Mouse (Mus musculus) stomach, embryonic 15.5 days (tissue): Measurements from ENCODE around the gene Rc3h1. TPM values are rescaled to one million over a fixed set of nuclear protein-coding genes. Genes with fewer than 3 reads are reported as not detected.

ENCODE experiments used
- ATAC-seq: fragments of 200-750 bp; cut with Nextera tagmentation; 2 replicates; pipeline ENCODE4 v1.8.0; 2017; ENCODE audit warnings: low read depth, moderate number of reproducible peaks, moderate TSS enrichment; ENCODE audit not compliant: insufficient read depth, low FRiP score
- H3K27ac ChIP-seq: fragments of 300-500 bp; sonication (generic); 2 replicates; pipeline ENCODE4 v1.5.1; 2015; ENCODE audit warnings: mild to moderate bottlenecking, inconsistent platforms
- H3K27me3 ChIP-seq: fragments of 300-500 bp; sonication (generic); replicated peaks from 2 replicates; pipeline ENCODE4 v1.6.1; 2015; ENCODE audit warnings: inconsistent platforms
- H3K36me3 ChIP-seq: fragments of 300-500 bp; sonication (generic); 2 replicates; pipeline ENCODE4 v1.6.1; 2015; ENCODE audit warnings: inconsistent platforms
- H3K4me1 ChIP-seq: fragments of 300-500 bp; sonication (generic); 2 replicates; pipeline ENCODE4 v1.6.1; 2015; ENCODE audit warnings: inconsistent platforms
- H3K4me2 ChIP-seq: fragments of 300-500 bp; sonication (generic); 2 replicates; pipeline ENCODE4 v1.6.1; 2015; ENCODE audit warnings: mild to moderate bottlenecking, inconsistent platforms
- H3K4me3 ChIP-seq: fragments of 300-500 bp; sonication (generic); replicated peaks from 2 replicates; pipeline ENCODE4 v1.5.1; 2015; ENCODE audit warnings: inconsistent platforms
- H3K9ac ChIP-seq: fragments of 300-500 bp; sonication (generic); 2 replicates; pipeline ENCODE4 v1.6.1; 2015; ENCODE audit warnings: inconsistent platforms
- H3K9me3 ChIP-seq: fragments of 300-500 bp; sonication (generic); 2 replicates; pipeline ENCODE4 v1.6.1; 2016; ENCODE audit warnings: inconsistent platforms
- WGBS: fragments of 180-500 bp; shearing (Covaris S2); methylation state at CpG from one replicate; pipeline ENCODE4 v1.1.7; 2015; 5-methylcytosine and 5-hydroxymethylcytosine counted together
- polyA plus RNA-seq: library from polyadenylated mRNA; unstranded; fragments of >200 nt; fragmentation: Nextera tagmentation; extraction: Ambion mirVana; gene quantifications from 2 replicates; pipeline ENCODE4 v1.2.1, GENCODE M21; 2015

The Rc3h1 gene
- polyA plus RNA-seq, 1 experiment from 2014 or later = 8.6 TPM

- Histone ChIP-seq H3K4me2 (no peak overlapping the region), H3K4me3 (no peak overlapping the region), H3K36me3 (0 out of 2 replicates have a peak, but pooled peaks cover 3% of the 10 kb centered on the region), H3K27ac (no peak overlapping the region), H3K9ac (no peak overlapping the region), H3K4me1 (no peaks in the 10 kb centered on the region), H3K27me3 (no peaks in the 10 kb centered on the region), H3K9me3 (no peaks in the 10 kb centered on the region)
- 69% methylated on average over 3 of the region's 3 CpGs for WGBS
- no peak for ATAC-seq
Observed at GRCm38 (mm10) chr1:161005526-161005925, 99.3 kb downstream of the Rc3h1 start.

DNA sequence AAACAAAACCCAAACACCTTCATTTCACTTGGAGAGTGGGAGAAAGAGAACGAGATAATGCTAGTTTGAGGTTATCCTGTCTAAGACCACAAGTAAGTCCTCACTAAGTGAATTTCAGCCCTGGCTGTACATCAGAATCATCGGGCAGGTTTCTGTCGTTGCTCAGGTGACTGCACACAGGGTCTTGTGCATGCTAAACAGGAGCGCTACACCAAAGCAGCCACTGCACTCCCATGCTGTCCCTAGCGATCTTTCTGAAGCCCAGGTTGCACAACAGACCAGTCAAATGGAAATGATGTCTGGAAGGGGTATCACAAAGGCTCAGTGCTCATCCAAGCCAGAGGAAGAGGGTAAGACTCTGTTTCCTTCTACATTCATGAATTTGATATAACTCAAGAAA, 100.3 kb downstream of the Rc3h1 start:
- Histone ChIP-seq H3K9me3 (no peaks in the 10 kb centered on the region), H3K4me1 (no peaks in the 10 kb centered on the region), H3K36me3 (0 out of 2 replicates have a peak, but pooled peaks cover 3% of the 10 kb centered on the region), H3K4me2 (no peak overlapping the region), H3K27me3 (no peaks in the 10 kb centered on the region), H3K9ac (no peak overlapping the region), H3K27ac (no peak overlapping the region), H3K4me3 (no peak overlapping the region)
- WGBS = 88% methylated on average over 5 of the region's 5 CpGs
- no peak for ATAC-seq

DNA sequence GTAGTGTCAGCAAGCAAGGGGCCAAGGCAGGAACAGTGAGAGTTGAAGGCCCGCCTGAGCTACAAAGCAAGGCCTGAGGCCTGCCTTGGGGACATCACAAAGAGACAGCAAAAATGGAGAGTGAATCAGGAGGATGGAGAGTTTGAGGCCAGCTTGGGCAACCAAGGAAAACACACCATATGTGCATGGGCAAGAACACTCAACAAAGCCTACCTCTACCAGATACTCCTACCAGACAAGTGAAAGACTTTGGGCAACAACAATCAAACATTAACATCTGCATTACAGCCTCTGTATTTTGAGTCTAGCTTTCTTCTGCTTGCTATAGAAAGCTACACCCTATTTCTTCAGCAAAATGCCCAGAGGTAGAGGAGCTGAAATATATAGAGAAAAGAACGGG, 101.8 kb downstream of the Rc3h1 start:
- Histone ChIP-seq H3K27me3 (no peaks in the 10 kb centered on the region), H3K4me1 (no peaks in the 10 kb centered on the region), H3K4me3 (no peak overlapping the region), H3K9me3 (no peaks in the 10 kb centered on the region), H3K4me2 (no peak overlapping the region), H3K9ac (no peak overlapping the region), H3K27ac (no peak overlapping the region), H3K36me3 (peaks cover 6% of the 10 kb centered on the region; the same call in 1 of the 2 replicates)
- WGBS = 94% methylated on average over 2 of the region's 2 CpGs
- ATAC-seq = no peak

DNA sequence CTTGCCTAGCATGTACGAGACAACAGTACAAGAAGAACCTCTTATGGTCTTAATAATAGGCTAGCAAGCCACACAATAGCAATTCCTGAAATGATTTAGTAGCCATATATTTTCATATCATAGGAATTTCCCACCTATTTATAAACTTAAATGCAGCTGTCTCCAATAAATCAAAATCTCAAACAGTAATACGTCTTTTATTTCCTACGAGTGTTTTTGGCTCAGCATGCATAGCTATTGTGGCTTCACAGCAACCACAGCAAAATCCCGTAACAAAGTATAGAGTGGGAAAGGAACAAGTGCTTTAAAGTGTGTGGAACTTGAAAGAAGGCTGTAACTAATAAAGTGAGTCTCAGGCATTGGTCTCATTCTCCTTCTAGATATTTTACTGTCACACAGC, 104.2 kb downstream of the Rc3h1 start:
- Histone ChIP-seq H3K27me3 (no peaks in the 10 kb centered on the region), H3K4me3 (no peak overlapping the region), H3K27ac (no peak overlapping the region), H3K36me3 (peaks cover 6% of the 10 kb centered on the region; the same call in 1 of the 2 replicates), H3K4me1 (no peaks in the 10 kb centered on the region), H3K9ac (no peak overlapping the region), H3K9me3 (no peaks in the 10 kb centered on the region), H3K4me2 (no peak overlapping the region)
- ATAC-seq = no peak
- WGBS = 77% methylated on average over 4 of the region's 4 CpGs

GRCm38 (mm10) chr1:161016378-161016777, 110.2 kb downstream of the Rc3h1 start:
- no peak for ATAC-seq
- no peaks in the 10 kb centered on the region for H3K27me3 ChIP-seq
- H3K9me3 ChIP-seq = no peaks in the 10 kb centered on the region
- H3K27ac ChIP-seq = no peak overlapping the region
- H3K4me3 ChIP-seq = no peak overlapping the region
- H3K36me3 ChIP-seq = peaks cover 19% of the 10 kb centered on the region
- 85% methylated on average over 2 of the region's 2 CpGs for WGBS
- no peak overlapping the region for H3K4me2 ChIP-seq
- 0 out of 2 replicates have a peak, but pooled peaks cover 3% of the 10 kb centered on the region for H3K4me1 ChIP-seq
- no peak overlapping the region for H3K9ac ChIP-seq

DNA sequence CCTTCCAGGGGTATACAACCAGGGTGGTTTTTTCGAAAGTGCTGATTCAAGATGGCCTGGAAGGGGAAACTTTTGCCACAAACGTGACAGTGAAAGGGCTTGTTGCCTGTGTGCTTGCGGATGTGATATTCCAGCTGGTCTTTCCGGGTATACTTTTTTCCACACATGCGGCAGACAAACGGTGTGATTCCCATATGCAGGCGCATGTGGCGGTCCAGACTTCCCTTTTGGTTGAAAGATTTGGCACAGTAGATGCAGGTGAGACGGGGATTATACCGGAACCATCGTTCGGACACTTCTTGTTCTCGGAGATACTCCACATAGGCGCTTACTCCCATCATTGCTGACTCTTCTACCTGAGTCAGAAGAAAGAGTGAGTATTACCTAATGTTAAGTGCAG, 113.8 kb downstream of the Rc3h1 start:
- H3K4me3 ChIP-seq = no peak overlapping the region
- H3K4me1 ChIP-seq = 0 out of 2 replicates have a peak, but pooled peaks cover 3% of the 10 kb centered on the region
- WGBS = 95% methylated on average over 14 of the region's 14 CpGs
- H3K4me2 ChIP-seq = no peak overlapping the region
- H3K36me3 ChIP-seq = peaks cover 16% of the 10 kb centered on the region
- no peak overlapping the region for H3K27ac ChIP-seq
- no peak for ATAC-seq
- no peaks in the 10 kb centered on the region for H3K9me3 ChIP-seq
- no peak overlapping the region for H3K9ac ChIP-seq
- H3K27me3 ChIP-seq = no peaks in the 10 kb centered on the region

Other genes starting within 250 kb of the Rc3h1 start
- gene Rabgap1l, start 113.2 kb upstream of the Rc3h1 start, polyA plus RNA-seq = 23.8 and 24.0 TPM in 2 replicates
- gene Serpinc1, start 72.2 kb downstream of the Rc3h1 start, polyA plus RNA-seq = 13.8 and 49.3 TPM in 2 replicates
- 7.7 and 8.0 TPM in 2 replicates for gene Zbtb37, start 128.4 kb downstream of the Rc3h1 start, polyA plus RNA-seq
- gene Dars2, start 164.2 kb downstream of the Rc3h1 start, polyA plus RNA-seq = 33.4 and 34.7 TPM in 2 replicates
- 25.6 and 25.7 TPM in 2 replicates for gene Cenpl, start 164.3 kb downstream of the Rc3h1 start, polyA plus RNA-seq
- gene Klhl20, start 225.1 kb downstream of the Rc3h1 start, polyA plus RNA-seq = 13.3 and 13.6 TPM in 2 replicates
- gene Ankrd45, start 236.3 kb downstream of the Rc3h1 start, polyA plus RNA-seq = 0.92 and 1.2 TPM in 2 replicates